8 mouse cellular contexts compared by ENCODE assay signal in genomic region chr8:22047699-22048464, GRCm38 (mm10). TPM values are rescaled to one million over a fixed set of nuclear protein-coding genes. Genes with fewer than 3 reads are reported as not detected.
DNase-seq lines count a peak whose midpoint lies in the region; ATAC-seq and TF ChIP-seq lines count a peak whose summit lies in the region.

No protein-coding gene starts in this region.

- no peaks in the 10 kb centered on the region for H3K36me3 ChIP-seq in hindbrain, embryonic 11.5 days (ENCODE audit: control insufficient read depth, insufficient read depth, low read length)
- H3K36me3 ChIP-seq in stomach, postnatal 0 days (ENCODE audit: control insufficient read depth, insufficient read depth, low read length), result no peaks in the 10 kb centered on the region

- peak; percentile 34 for DNase-seq in right cerebral cortex, postnatal 14 days
- DNase-seq in right cerebral cortex, postnatal 36 days (ENCODE audit: low spot score in 2 of 2), result no peak
- peak; percentile 20 for DNase-seq in adipocyte (ENCODE audit: low spot score)
- peak; percentile 74 for DNase-seq in embryo, embryonic 11 days
- peak; percentile 63 for DNase-seq in hindbrain, embryonic 11.5 days (ENCODE audit: low spot score)
- peak; percentile 15 to 22 for DNase-seq in layer of hippocampus, postnatal 14 days (ENCODE audit: low spot score in 2 of 2)
- peak; percentile 89 for DNase-seq in stomach, postnatal 0 days (ENCODE audit: low spot score)

- WGBS in hindbrain, embryonic 11.5 days, result 67% methylated on average over 2 of the region's 2 CpGs
- 46% methylated on average over 2 of the region's 2 CpGs for WGBS in stomach, postnatal 0 days

- H3K27ac ChIP-seq in hindbrain, embryonic 11.5 days (ENCODE audit: low read depth, low read length), result no peak overlapping the region
- no peak overlapping the region for H3K27ac ChIP-seq in stomach, postnatal 0 days (replicated peaks)

- H3K9me3 ChIP-seq in hindbrain, embryonic 11.5 days (ENCODE audit: control insufficient read depth, low read length), result no peaks in the 10 kb centered on the region
- H3K9me3 ChIP-seq in stomach, postnatal 0 days (ENCODE audit: control insufficient read depth, low read length), result no peaks in the 10 kb centered on the region

- TF ChIP-seq EP300 in stomach, postnatal 0 days (optimal IDR thresholded peaks at IDR 0.05), result no peak

- peak; percentile 84 for TF ChIP-seq CTCF in stomach, postnatal 0 days (IDR thresholded peaks at IDR 0.05; ENCODE audit: low read depth)

- peak; percentile 59; the same call in 1 of the 2 replicates for ATAC-seq in hindbrain, embryonic 11.5 days (ENCODE audit: low FRiP score)
- ATAC-seq in megakaryocyte-erythroid progenitor cell, adult 5-6 weeks (replicated peaks; ENCODE audit: low FRiP score, low TSS enrichment, poor library complexity, severe bottlenecking), result peak; percentile 98
- ATAC-seq in stomach, postnatal 0 days (ENCODE audit: low FRiP score, low TSS enrichment), result peak; percentile 94

- H3K4me1 ChIP-seq in hindbrain, embryonic 11.5 days (replicated peaks; ENCODE audit: control insufficient read depth, insufficient read depth, low read length), result no peaks in the 10 kb centered on the region
- H3K4me1 ChIP-seq in stomach, postnatal 0 days (replicated peaks; ENCODE audit: control insufficient read depth, insufficient read depth), result no peaks in the 10 kb centered on the region

- H3K27me3 ChIP-seq in hindbrain, embryonic 11.5 days (ENCODE audit: control insufficient read depth, insufficient read depth, low read length), result no peaks in the 10 kb centered on the region
- no peaks in the 10 kb centered on the region for H3K27me3 ChIP-seq in stomach, postnatal 0 days (ENCODE audit: control insufficient read depth, insufficient read depth, low read length)

- no peak overlapping the region for H3K4me2 ChIP-seq in hindbrain, embryonic 11.5 days (replicated peaks; ENCODE audit: low read depth, low read length)
- H3K4me2 ChIP-seq in stomach, postnatal 0 days (replicated peaks; ENCODE audit: low read depth), result no peak overlapping the region

- no peak overlapping the region for H3K9ac ChIP-seq in hindbrain, embryonic 11.5 days (ENCODE audit: low read depth, low read length)
- H3K9ac ChIP-seq in stomach, postnatal 0 days (ENCODE audit: low read length), result no peak overlapping the region

- no peak overlapping the region for H3K4me3 ChIP-seq in hindbrain, embryonic 11.5 days (ENCODE audit: low read depth, low read length)
- H3K4me3 ChIP-seq in stomach, postnatal 0 days (ENCODE audit: low read depth, low read length), result no peak overlapping the region

RNA-seq across cellular contexts. Expression of gene Atp7b, which starts 12.2 kb away (rescaled TPM):
- polyA plus RNA-seq in hindbrain, embryonic 11.5 days (2014; fragmentation: Nextera tagmentation; extraction: Ambion mirVana), result 1.3 and 1.9 TPM in 2 replicates
- total RNA-seq in layer of hippocampus, postnatal 14 days (2021), result 1 to 10 TPM; 4.7 to 5.0 TPM
- total RNA-seq in megakaryocyte-erythroid progenitor cell, adult 5-6 weeks (2014; fragmentation: Nextera tagmentation), result 50.4 and 51.5 TPM in 2 replicates
- 14.3 and 29.1 TPM in 2 replicates for total RNA-seq in megakaryocyte-erythroid progenitor cell, adult 5-6 weeks (2017)
- polyA plus RNA-seq in stomach, postnatal 0 days (2015; fragmentation: Nextera tagmentation; extraction: Ambion mirVana), result 5.1 and 5.9 TPM in 2 replicates

RNA-seq across cellular contexts. Expression of gene Alg11, which starts 12.6 kb away (rescaled TPM):
- 32.3 and 34.1 TPM in 2 replicates for polyA plus RNA-seq in hindbrain, embryonic 11.5 days (2014; fragmentation: Nextera tagmentation; extraction: Ambion mirVana)
- total RNA-seq in layer of hippocampus, postnatal 14 days (2021), result 10 to 100 TPM; 28.4 to 34.9 TPM
- total RNA-seq in megakaryocyte-erythroid progenitor cell, adult 5-6 weeks (2014; fragmentation: Nextera tagmentation), result 15.7 and 19.1 TPM in 2 replicates
- total RNA-seq in megakaryocyte-erythroid progenitor cell, adult 5-6 weeks (2017), result 19.9 and 22.9 TPM in 2 replicates
- polyA plus RNA-seq in stomach, postnatal 0 days (2015; fragmentation: Nextera tagmentation; extraction: Ambion mirVana), result 14.6 and 16.1 TPM in 2 replicates

Comparison
In these comparisons a context has a peak if more than half of its experiments do, and no peak if none do; other contexts are left out.
1. DNase-seq: peak in right cerebral cortex, postnatal 14 days (single experiment), adipocyte (single experiment), embryo, embryonic 11 days (single experiment), hindbrain, embryonic 11.5 days (single experiment), layer of hippocampus, postnatal 14 days (2 of 2) and stomach, postnatal 0 days (single experiment); none in right cerebral cortex, postnatal 36 days (0 of 2).
2. Peak in every context shown above with its lines, with median percentiles within 50 percentile points of each other: ATAC-seq.